Mouse (Mus musculus): ENCODE data around the gene Spint2. TPM values are rescaled to one million over a fixed set of nuclear protein-coding genes. Genes with fewer than 3 reads are reported as not detected.
A peak's percentile ranks its signal among the peaks of the same experiment; 100 is the strongest.

Gene Spint2
- polyA plus RNA-seq, 1 experiment = 1,420 TPM

DNA sequence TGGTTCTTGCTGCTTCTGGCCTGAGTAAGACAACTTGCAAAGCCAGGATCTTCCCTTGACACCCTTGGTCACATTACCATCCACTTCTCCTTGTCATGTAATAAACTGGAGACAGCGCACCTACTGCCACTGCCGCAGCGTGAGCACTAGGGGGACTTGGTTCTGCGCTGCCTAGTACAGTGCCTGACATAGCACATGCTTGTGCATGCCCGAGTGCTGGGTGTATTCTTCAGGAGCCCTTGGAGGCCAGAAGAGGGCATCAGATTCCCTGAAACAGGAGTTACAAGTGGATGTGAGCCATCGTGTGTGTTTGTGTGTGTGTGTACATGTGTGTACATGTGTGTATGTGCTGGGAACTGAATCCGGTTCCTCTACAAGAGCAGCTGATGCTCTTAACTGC, 5.8 kb upstream of the Spint2 start:
- no peak for DNase-seq (ENCODE audit: low read depth, low spot score)
- 51% methylated on average over 7 of the region's 7 CpGs for WGBS

DNA sequence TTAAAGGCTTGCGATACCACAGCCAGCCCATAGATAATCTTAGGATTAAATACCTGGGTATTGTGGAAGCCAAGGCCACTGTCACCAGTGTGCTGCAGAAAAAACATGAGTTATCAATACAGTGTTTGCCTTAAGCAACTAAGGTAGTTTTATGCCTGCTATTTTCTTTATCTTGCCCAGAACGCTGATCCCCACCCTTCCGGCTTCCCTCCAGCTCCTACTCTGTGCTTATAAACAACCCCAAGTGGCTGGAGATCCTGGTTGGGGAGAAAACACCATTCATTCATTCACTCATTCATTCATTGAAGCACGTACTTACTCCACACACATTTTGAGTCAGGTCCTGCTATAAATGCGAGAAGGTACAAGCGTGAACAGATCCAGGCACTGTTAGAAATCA, 2.8 kb upstream of the Spint2 start:
- WGBS = 61% methylated on average over 6 of the region's 6 CpGs

DNA sequence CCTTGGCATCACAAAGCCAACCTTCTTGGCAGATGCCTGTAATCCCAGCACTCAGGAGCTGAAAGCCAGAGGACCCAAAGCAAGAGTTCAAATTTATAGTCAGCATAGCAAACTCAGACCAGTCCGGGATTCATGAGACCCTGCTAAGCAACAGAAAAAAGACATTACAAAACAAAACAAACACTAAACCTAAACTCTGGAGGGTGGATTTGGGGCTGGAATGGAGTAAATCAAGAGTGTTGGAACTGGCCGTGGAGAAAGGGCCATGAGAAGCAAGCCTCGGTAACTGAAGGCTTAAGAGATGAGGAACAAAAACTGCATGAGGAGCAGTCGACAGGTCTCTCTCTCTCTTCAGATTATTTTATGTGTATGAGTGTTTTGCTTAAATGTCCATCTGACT, 2.2 kb upstream of the Spint2 start:
- 73% methylated on average over 4 of the region's 4 CpGs for WGBS
- no peak for DNase-seq (ENCODE audit: low read depth, low spot score)

More for the DNA sequence above, 2.8 kb upstream of the Spint2 start:
- no peak for DNase-seq (ENCODE audit: low read depth, low spot score)

DNA sequence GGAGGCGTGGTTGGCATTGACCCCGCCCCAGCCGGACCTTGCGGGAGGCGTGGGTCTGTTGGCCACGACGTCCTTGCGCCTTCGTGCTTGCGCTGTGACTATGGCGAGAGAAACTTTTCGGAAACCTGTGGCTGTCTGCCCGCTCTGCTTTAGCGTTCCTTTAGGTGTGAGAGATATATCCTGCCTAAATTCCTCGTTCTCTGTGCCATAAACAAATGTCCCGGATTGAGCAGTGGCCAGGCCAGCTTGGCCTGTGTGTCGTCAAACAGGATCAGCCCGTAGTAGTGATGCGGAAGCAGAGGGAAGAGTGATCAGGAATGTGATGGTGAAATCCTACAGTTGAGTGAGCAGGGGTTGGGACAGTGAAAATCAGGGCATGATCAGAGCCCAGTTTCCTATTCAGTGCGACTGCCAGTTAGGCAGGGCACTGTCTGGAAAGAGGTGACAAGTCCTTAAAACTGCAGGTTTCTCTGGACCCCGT, 402 bp upstream of the Spint2 start:
- no peak for DNase-seq (ENCODE audit: low read depth, low spot score)
- WGBS = 5% methylated on average over 21 of the region's 21 CpGs

DNA sequence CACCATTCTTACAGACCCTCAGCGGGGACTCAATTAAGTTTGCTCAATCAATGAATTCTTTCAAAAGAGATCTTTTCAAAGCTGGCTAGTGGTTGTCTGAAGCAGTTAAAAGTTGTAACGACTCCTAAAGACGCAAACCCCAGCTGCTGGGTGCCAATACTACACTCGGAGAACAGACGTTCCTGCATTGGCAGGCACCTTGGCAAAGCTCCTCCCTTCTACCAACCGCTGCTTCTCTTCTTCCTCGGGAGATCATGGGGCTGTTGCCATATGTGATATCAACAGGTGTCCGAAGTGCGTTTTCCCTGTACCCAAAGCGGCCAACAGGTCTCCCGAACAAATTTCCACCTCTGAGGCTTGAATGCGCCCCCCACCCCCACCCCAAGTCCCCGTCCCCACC, 911 bp downstream of the Spint2 start:
- 11% methylated on average over 13 of the region's 13 CpGs for WGBS
- DNase-seq (ENCODE audit: low read depth, low spot score) = no peak

DNA sequence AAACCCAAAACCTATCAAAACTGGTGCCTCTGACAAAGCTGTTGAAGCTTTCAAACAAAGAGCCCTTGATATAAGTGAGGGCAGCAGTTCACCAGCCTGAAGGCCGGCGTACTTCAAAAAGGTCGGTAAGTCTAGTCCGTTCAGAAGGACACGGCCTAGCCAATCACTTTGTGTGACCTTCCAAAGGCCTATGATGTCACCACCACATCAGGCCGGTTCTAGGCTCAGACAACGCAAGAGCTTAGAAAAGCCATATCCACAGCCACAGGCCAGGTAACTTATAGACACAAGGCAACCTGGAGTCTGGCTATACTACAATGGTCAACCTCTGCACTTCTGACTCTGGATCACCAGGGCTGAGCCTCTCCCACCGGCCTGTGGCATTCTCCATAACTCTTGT, 1.8 kb downstream of the Spint2 start:
- WGBS = 26% methylated on average over 8 of the region's 8 CpGs
- no peak for DNase-seq (ENCODE audit: low read depth, low spot score)

DNA sequence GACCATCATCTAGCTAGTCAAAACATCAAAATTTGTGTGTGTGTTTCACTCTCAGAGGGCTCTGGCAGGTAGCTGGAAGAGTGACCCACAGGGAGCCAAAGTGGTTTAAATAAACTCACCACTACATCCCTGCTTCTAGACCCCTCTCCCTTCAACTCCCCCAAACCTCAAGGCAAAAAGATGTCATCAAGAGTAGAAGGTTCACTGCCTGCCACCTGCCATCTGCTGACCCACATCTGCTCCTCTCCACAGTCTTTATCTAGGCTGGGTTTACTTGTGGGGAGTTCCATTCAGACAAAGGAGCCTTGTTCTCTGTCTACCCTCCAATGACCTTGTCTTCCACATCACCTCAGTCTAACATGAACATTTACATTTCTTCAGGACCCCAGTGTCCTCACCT, 2.5 kb downstream of the Spint2 start:
- no peak for DNase-seq (ENCODE audit: low read depth, low spot score)

DNA sequence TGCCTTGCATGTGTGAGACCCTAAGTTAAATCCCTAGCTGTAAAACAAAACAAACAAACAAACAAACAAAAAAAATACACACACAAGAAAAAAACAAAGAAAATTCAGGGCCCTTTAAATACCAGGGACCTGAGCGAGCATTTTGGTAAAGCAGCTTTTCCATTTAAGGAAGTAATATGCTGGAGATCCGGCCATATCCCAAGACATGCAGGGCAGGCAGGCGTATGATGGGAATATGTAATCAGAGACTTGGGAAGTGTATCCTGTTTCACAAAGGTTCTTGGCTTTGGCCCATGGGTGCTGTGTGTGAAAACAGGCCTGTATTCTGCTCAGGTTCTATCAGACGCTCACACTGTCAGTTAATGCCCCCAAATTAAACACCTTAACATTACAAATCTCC, 4.2 kb downstream of the Spint2 start:
- no peak for DNase-seq (ENCODE audit: low read depth, low spot score)
- WGBS = 38% methylated on average over 4 of the region's 4 CpGs

DNA sequence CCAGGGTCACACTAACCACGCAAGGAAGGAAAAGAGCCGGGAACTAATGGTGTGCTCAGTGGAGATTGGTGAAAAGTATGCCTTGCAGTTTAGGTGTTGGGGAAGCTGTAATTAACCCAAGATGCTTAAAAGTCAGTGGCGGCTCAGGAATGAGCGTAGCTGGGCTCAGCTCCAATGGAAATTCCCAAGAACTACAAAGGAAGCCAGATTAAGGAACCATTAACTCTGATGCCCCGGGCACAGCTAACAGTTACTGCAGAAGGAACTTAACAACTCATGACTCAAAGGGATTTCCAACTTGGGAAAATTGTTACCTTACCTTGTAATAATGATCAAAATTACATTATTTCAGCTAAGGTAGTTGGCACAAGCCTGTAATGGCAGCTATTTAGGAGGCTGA, 5.0 kb downstream of the Spint2 start:
- 21% methylated on average over 5 of the region's 5 CpGs for WGBS
- DNase-seq (ENCODE audit: low read depth, low spot score) = no peak

DNA sequence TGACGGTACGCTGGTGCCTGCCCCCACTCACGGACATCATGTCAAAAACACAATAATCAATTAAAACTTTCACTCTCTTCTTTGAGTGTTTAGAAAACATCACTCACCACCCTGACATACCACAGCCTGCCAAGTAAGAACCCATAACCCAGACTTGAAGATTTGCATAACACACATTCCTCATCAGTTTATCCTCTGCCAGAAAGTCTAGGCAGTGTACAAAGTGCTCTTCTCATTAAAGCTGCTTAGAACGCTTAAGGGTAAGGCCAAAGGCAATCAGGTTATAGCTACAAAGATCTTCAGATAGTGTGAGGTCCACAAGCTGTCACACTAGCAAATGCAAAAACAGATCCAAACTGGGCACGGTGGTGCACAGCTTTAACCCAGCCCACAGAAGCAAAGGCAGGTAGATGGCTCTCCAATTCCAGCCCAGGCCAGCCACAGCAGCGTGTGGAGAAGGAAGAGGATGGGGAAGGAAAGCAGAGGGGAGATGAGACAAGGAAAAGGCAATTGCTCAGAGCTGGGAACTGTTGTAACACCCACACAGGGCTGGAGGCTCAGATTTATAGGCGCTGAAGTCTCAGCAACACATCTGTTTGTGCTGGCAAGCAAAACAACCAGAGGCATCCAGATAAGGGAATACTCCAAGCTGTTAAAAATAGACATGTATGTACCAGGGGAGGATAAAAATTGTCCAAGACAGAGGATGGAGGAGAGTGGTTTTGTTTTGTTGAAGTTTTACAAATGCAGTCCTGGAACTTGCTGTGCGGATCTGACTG, 9.8 kb downstream of the Spint2 start:
- DNase-seq (ENCODE audit: low read depth, low spot score) = no peak
- WGBS = 22% methylated on average over 8 of the region's 8 CpGs

DNA sequence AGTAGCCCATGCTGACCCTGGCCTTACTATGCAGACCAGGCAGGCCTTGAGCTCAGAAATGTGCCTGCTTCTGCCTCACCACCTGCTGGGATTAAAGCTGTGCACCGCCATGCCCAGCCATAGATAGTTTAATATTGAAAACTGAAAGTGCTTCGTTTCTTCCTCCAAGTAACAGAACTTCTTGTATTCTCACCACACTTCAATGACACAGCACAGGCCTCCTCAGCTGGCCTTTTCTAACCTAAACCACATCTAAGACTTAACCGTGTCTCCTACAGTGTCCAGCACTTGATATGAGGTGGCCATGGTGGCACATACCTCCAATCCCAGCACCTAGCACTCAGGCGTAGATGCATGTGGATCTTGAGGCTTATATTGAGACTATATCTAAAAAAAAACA, 11.3 kb downstream of the Spint2 start:
- WGBS = 36% methylated on average over 4 of the region's 4 CpGs
- no peak for DNase-seq (ENCODE audit: low read depth, low spot score)

DNA sequence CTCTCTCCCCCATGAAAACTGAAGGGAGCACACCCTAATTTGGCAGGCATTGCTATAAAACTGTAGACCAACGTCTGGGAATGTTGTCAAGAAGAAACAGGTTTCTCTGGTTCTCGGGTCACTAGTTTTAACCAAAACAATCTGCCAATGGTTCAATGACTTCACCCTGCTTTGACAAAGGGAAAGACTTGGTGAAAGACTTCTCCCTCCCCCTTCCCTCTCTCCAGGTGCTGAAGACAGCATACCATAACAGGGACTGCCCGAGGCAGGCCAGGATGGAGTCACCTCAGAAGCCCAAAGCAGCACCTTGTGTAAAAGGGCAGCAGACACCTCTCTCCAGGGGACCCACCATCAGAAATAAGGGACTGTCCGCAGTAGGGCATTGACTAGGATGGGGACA, 14.8 kb downstream of the Spint2 start:
- no peak for DNase-seq (ENCODE audit: low read depth, low spot score)
- WGBS = 25% methylated on average over 4 of the region's 4 CpGs

DNA sequence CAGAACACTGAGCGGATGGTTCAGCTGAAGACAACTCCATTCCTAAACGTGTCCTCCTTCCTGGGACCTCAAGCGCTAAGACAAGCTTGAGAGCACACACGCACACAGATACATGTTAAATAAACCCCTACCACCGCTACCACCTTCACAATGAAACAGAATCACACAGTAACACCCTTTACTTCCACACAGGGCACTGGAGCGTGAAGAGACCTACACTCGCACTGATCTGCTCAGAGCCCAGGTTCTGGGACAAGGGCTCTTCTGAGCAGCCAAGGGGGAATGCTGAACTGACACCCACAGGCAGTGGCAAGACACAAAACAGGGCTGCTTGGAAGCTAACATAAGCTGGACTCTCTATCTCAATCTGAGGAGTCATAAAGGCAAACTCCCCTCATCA, 16.1 kb downstream of the Spint2 start:
- WGBS = 56% methylated on average over 7 of the region's 7 CpGs
- DNase-seq (ENCODE audit: low read depth, low spot score) = no peak

DNA sequence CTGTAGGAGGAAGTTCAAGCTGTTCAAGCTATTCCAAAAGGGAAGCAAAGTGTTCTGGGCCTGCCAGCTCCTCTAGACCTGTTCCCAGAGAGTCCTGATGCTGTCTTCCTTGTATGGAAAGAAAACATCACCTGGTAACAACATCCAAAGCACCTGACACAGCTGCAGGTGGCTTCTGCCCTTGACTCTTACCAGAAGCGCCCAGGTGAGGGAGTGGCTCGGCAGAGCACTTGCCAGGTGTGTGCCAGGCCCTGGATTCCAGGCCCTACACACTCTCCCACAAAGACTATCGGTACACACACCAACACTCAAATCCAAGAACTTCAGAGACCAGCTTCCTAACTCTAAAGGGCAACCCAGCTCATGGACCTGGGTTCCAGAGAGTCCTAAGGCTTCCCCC, 17.9 kb downstream of the Spint2 start:
- DNase-seq (ENCODE audit: low read depth, low spot score) = no peak
- WGBS = 35% methylated on average over 3 of the region's 3 CpGs

DNA sequence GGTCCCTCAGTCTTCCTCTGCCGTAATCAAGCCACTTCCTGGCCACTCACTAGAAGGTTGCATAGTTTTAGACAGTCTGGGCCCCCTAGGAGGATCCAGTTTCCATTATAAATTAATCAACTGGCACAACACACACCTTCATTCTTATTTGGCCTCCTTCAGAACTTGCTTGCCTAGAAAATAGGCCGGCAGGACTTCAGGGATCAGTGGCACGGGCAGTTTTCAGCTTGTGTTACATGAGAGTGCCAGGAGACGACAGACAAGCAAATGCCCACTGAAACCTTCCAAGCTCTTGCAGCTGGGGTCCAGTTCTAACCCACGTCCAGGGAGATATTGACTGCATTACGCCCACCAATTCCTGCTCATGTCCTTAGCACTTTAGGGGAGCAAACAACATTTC, 19.6 kb downstream of the Spint2 start:
- DNase-seq (ENCODE audit: low read depth, low spot score) = no peak

DNA sequence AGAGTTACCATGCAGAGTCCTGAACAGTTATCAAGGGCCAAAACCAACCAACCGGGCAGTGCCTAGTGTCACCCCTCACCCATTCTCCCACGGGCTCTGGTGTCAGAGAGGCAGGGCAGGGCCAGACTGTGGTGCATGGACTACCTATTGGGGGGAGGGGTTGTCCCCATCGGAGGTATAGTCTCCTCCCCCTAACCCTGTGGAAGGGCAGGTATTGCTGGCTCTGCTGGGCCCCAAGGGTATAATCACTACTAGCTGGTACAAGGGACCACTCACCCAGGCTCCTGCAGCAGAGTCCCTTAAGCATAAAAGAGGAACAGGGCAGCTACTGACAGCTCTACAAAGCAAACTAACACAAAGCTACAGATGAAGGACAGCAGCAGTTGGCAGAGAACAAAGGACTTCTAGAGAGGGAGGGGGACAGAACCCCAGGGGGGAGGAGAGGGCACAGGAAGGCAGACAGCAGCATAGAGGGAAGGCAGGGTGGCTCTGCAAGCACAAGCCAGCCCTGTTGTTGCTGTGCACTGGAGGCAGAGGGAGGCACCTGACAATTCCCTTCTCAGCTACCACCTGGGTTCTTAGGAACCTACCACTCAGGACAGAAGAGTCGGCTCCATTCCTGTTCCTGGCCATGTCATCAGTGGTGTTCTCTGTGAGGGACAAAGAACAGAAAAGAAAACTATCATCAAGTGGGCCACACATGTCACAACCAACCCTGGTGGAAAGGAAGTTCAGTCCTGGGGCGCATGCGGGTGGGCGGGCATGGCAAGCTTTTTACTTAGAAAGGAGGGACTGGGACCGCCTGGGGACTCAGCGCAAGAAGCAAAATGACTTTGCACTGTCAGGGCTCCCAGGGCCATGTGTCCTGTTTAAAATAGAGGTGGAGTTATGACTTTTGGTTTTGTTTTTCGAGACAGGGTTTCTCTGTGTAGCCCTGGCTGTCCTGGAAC, 21.7 kb downstream of the Spint2 start:
- DNase-seq (ENCODE audit: low read depth, low spot score) = no peak

More for the DNA sequence above, 19.6 kb downstream of the Spint2 start:
- WGBS = 56% methylated on average over 6 of the region's 6 CpGs

DNA sequence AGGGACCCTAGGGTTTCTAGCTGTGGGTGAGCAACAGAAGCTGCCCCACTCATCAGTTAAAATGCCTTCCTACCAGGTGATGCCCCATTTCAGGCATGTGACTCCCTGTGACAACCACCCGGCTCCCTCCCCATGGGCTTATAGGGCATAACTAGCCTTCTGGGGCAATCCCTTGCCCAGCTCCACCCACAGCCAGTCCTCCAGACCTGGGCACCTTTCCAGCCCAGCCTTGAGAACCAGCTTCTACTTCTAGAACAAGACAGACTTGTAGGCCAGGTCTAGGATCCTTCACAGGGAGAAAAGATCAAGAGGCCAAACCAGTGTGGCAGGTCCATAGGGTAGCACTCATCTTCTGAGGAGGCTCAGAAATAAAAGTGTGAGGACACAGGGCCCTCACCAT, 24.3 kb downstream of the Spint2 start:
- 29% methylated on average over 1 of the region's 1 CpGs for WGBS

More for the DNA sequence above, 21.7 kb downstream of the Spint2 start:
- WGBS = 65% methylated on average over 10 of the region's 10 CpGs

DNA sequence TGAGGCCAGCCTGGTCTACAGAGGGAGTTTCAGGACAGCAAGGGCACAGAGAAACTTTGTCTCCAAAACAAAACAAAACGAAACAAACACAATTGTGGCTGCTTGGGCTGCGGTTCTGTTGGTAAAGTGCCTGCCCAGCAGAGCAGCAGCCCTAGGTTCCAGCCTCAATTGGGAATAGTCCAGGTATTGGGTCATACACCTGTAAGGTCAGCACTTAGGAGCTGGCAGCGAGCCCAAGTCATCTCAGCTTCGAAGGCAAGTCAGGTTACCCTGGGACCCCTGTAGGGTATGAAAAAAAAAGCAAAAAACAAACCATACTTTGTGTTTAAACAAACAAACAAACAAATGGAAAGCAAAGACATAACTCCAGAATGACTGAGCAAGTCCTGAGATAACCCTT, 25.8 kb downstream of the Spint2 start:
- 39% methylated on average over 4 of the region's 4 CpGs for WGBS
- no peak for DNase-seq (ENCODE audit: low read depth, low spot score)

More for the DNA sequence above, 24.3 kb downstream of the Spint2 start:
- no peak for DNase-seq (ENCODE audit: low read depth, low spot score)

DNA sequence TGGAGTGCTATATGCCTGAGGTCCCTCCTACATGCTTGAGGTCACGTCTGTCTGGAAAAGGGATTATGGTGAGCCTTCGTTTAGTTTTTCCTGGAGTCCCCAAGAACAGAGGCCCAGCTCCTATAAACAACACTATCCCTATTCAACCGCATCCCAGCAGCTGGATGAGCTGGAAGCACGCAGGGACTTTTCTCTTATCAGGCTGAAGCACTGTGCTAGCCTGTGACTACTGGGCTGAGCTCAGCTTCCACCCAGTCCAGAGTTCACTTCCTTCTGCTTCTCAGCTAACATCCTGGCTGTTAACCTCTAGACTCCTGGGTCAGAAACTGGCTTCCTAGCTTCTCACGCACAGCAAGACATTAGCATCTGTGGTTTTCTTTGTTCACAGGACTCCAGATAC, 27.9 kb downstream of the Spint2 start:
- no peak for DNase-seq (ENCODE audit: low read depth, low spot score)
- 17% methylated on average over 5 of the region's 5 CpGs for WGBS

DNA sequence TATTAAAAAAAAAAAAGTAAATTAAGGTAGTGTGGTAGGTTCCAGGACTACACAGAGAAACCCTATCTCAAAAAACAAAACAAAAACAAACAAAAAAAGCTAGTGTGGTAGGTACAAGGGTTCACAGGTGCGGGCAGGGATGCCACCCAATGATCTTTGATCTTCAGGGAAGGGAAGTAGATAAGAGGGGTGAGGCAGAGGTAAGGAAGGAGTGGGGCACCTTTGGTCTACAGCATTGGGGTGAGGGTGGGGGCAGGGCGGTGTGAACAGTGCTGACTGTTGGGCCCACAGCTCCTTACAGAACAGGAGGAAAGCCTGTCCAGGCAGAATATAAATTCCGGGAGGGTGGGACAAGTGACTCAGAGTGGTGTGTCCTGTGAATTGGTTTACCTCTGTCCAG, 30.5 kb downstream of the Spint2 start:
- peak; percentile 92 for DNase-seq (ENCODE audit: low read depth, low spot score)
- WGBS = 22% methylated on average over 3 of the region's 3 CpGs
